Mouse (Mus musculus) kidney, adult 2 months (tissue): ENCODE data around the gene Cetn3. TPM values are rescaled to one million over a fixed set of nuclear protein-coding genes. Genes with fewer than 3 reads are reported as not detected.
A peak's percentile ranks its signal among the peaks of the same experiment; 100 is the strongest.

Experiments
- DNase-seq: peaks from one replicate; pipeline ENCODE4 v3.0.0; 2021
- H3K27ac ChIP-seq: fragments of 200-500 bp; 2 replicates; pipeline ENCODE4 v1.5.1; 2012; ENCODE audit warnings: low read depth, low read length, control low read depth, inconsistent platforms; ENCODE audit not compliant: insufficient read depth
- H3K27me3 ChIP-seq: fragments of 200-500 bp; replicated peaks from 2 replicates; pipeline ENCODE4 v1.6.1; 2012; ENCODE audit warnings: mild to moderate bottlenecking, moderate library complexity, low read length, inconsistent platforms; ENCODE audit not compliant: control insufficient read depth, insufficient read depth
- H3K36me3 ChIP-seq: fragments of 200-500 bp; 2 replicates; pipeline ENCODE4 v1.6.1; 2012; ENCODE audit warnings: mild to moderate bottlenecking, moderate library complexity, low read length, inconsistent platforms; ENCODE audit not compliant: control insufficient read depth, insufficient read depth
- H3K4me1 ChIP-seq: fragments of 200-500 bp; 2 replicates; pipeline ENCODE4 v1.6.1; 2011; ENCODE audit warnings: low read length; ENCODE audit not compliant: control insufficient read depth, insufficient read depth
- H3K4me3 ChIP-seq: fragments of 200-500 bp; 2 replicates; pipeline ENCODE4 v1.5.1; 2011; ENCODE audit warnings: mild to moderate bottlenecking, low read depth, low read length, control low read depth; ENCODE audit not compliant: insufficient read depth
- CTCF ChIP-seq: fragments of 200-500 bp; conservative IDR thresholded peaks from 2 replicates; pipeline ENCODE4 v1.5.1; 2011; ENCODE audit warnings: low read depth, mild to moderate bottlenecking, control low read depth, low read length, moderate library complexity, mixed read lengths; ENCODE audit not compliant: insufficient read depth, insufficient read length
- POLR2A ChIP-seq: fragments of 200-500 bp; IDR thresholded peaks from one replicate; pipeline ENCODE4 v1.6.1; 2011; ENCODE audit warnings: low read depth, low read length, control low read depth
- whole genome bisulfite sequencing: fragments of 180-500 bp; shearing (Covaris S2); methylation state at CpG from one replicate; pipeline ENCODE4 v1.1.7; 2018; 5-methylcytosine and 5-hydroxymethylcytosine counted together
- polyA plus RNA-seq: library from polyadenylated mRNA; depleted of rRNA; stranded (reverse); fragments of >200 nt; gene quantifications from 2 replicates; pipeline ENCODE4 v1.2.3, GENCODE M21; 2012; rRNA removed

Gene Cetn3
- 3.5 and 8.1 TPM in 2 replicates for polyA plus RNA-seq

DNA sequence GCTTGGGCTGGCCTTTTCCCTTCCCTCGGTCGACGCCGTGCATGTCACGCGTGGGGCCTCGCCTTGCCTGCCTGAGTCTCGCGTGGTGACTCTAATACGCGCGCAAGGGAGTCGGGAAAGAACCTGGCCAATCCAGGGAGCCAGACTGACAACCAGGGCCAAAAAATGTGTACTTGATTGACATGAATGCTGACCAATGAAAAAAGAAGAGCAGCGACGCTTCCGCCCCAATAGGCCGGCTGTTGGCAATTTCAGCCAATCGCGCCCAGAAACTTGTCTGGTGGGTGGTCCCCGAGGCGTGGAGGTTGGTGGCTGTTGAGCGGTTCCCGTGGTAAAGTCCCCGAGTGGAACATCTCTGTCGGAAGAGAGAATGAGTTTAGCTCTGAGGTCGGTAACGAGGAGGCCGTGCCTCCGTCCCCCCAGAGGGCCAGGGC, at the start of gene Cetn3:
Cetn3 (plus strand) TSS at position 107 of the 434 bp plus-strand sequence.
- under 1% methylated on average over 29 of the region's 29 CpGs for WGBS
- peaks cover 2% of the 10 kb centered on the region; the same call in 1 of the 2 replicates for H3K4me1 ChIP-seq
- DNase-seq = peak; percentile 98
- H3K27me3 ChIP-seq = no peaks in the 10 kb centered on the region
- H3K36me3 ChIP-seq = peaks cover 2% of the 10 kb centered on the region; the same call in 1 of the 2 replicates
- H3K27ac ChIP-seq = peak within 1 kb of the TSS; percentile 95
- TF ChIP-seq POLR2A (no peak), CTCF (no peak)
- peak within 1 kb of the TSS; percentile 78 for H3K4me3 ChIP-seq

DNA sequence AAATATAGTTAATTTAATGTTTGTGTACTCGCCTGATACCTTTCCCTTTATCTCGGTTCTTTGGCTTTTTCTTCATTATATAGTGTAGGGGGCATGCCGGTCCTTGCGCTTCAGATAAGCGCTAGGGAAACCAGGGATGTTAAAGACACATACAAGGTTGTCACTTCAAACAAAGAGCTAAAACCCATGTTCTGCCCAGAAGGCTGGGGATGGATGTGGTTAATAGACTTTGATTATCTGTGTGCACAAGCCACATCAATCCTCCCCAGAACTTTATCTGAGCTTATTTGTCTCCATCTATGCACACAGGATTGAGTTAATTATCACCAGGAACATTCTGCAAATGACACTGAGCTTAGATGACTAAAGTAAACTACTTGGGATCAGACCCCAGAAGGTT, 46.3 kb upstream of the Cetn3 start:
- Histone ChIP-seq H3K27me3 (no peaks in the 10 kb centered on the region), H3K27ac (no peak overlapping the region), H3K36me3 (no peaks in the 10 kb centered on the region), H3K4me3 (no peak overlapping the region), H3K4me1 (no peaks in the 10 kb centered on the region)
- no peak for DNase-seq
- no peak for TF ChIP-seq POLR2A
- no peak for TF ChIP-seq CTCF
- WGBS = 92% methylated on average over 5 of the region's 5 CpGs

DNA sequence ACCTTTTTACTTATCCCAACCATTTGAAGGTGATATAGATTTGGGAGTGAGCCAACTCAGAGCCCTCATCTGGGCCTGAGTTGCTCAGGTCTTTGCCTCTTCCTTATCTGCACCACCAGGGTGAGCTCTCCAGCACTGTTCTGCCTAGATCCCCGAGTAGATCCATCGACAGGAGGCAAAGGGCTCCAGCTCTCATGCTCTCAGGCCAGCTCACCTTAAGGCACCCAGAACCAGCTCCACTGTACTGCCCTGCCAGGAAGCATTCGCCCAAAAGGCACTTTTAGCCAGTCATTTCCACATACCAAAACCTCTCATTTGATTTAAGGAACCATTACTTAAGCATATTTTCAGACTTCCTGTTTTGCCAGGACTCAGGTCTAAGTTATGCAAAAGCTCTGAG, 42.0 kb upstream of the Cetn3 start:
- Histone ChIP-seq H3K27me3 (no peaks in the 10 kb centered on the region), H3K27ac (no peak overlapping the region), H3K36me3 (no peaks in the 10 kb centered on the region), H3K4me1 (0 out of 2 replicates have a peak, but pooled peaks cover 4% of the 10 kb centered on the region), H3K4me3 (no peak overlapping the region)
- no peak for TF ChIP-seq POLR2A
- 0 out of 2 replicates have a peak, but pooled peaks have one; percentile 18 for TF ChIP-seq CTCF
- 36% methylated on average over 3 of the region's 3 CpGs for WGBS
- DNase-seq = no peak

DNA sequence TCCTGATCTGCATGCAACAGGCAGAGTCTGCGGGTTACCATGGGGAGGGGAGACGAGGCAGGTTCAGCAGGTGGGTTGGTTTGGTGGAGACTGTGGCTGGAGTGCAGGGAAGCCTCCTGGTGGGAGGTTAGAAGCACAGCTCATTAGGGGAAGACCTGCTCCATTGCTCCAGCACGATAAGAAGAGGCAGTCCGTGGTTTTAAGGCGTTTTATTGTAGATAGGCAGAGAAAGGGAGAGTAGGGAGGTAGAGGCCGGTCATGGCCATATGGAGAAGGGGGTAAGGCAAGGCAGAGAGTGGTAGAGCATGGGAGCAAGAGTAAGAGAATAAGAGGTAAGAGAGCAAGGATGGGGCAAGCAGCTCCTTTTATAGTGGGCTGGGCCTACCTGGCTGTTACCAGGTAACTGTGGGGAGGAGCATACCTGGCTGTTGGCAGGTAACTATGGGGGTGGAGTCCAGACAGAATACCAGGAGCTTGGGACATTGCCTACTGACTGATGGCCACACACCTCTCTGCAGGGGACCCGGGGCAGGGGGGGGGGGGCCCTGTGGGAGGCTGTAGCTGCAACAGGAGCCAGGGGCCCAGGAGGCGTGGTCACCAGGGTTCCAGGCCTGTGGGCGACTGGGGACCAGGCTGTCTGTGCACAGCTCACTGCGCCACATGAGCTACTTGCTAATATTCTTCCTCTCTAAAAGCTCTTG, 39.3 kb upstream of the Cetn3 start:
- H3K27me3 ChIP-seq = no peaks in the 10 kb centered on the region
- no peak overlapping the region for H3K27ac ChIP-seq
- H3K36me3 ChIP-seq = no peaks in the 10 kb centered on the region
- no peak for TF ChIP-seq POLR2A
- no peak for TF ChIP-seq CTCF
- 57% methylated on average over 10 of the region's 10 CpGs for WGBS
- no peak overlapping the region for H3K4me3 ChIP-seq
- DNase-seq = no peak
- 0 out of 2 replicates have a peak, but pooled peaks cover 4% of the 10 kb centered on the region for H3K4me1 ChIP-seq

DNA sequence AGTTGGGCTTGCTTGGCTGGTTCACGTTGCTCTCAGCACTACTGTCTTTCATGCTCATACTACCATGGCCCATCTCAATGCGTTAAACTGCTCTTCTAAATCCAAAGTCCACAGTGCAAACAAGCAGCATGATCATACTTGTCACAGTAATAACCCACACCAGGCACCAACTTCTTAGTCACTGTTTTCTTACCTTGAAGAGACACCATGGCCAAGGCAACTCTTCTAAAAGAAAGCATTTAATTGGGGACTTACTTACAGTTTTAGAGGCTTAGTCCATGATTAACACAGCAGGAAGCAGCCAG, 38.8 kb upstream of the Cetn3 start:
- no peak for TF ChIP-seq POLR2A
- no peak for TF ChIP-seq CTCF
- H3K4me1 ChIP-seq = 0 out of 2 replicates have a peak, but pooled peaks cover 4% of the 10 kb centered on the region
- no peaks in the 10 kb centered on the region for H3K36me3 ChIP-seq
- WGBS = 39% methylated on average over 2 of the region's 2 CpGs
- no peaks in the 10 kb centered on the region for H3K27me3 ChIP-seq
- DNase-seq = peak; percentile 10
- no peak overlapping the region for H3K27ac ChIP-seq
- H3K4me3 ChIP-seq = no peak overlapping the region

DNA sequence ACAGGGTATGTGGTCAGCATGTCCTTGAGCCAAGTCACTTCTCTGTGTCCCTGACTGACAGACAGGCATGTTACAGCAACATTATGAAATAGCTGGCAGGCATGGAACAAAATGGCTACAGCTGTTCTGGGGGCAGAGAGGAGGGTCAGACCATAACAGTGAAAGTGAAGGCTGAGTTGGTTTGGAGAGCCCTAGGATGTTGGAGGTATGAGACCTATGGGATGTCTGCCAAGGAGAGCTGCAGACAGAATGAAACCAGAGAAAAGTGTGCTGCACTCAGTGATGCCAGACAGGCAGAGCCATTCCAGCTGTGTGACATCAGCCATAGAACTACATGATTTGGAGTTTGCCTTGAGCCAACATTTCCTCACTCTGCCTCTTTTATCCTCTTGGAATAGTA, 28.0 kb upstream of the Cetn3 start:
- H3K27ac ChIP-seq = no peak overlapping the region

DNA sequence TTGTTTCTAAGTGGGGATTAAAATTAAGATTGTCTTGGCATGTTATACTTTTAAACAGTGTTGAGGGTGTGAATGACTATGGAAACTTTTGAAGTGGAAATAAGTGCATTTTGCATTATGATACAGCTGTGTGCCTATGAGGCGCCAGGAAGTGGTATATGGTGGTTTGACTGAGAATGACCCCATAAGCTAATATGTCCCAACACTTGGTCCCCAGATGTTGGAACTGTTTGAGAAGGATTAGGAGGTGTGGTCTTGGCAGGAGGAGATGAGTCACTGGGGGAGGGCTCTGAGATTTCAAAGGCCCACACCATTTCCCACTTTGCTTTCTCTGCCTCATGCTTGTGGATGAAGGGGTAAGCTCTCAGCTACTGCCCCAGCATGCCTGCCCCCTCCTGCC, 27.6 kb upstream of the Cetn3 start:
- WGBS = 97% methylated on average over 1 of the region's 1 CpGs
- TF ChIP-seq CTCF (no peak), POLR2A (no peak)
- H3K4me3 ChIP-seq = no peak overlapping the region
- no peaks in the 10 kb centered on the region for H3K27me3 ChIP-seq
- H3K4me1 ChIP-seq = no peaks in the 10 kb centered on the region
- no peak overlapping the region for H3K27ac ChIP-seq
- H3K36me3 ChIP-seq = no peaks in the 10 kb centered on the region
- no peak for DNase-seq

More for the DNA sequence above, 28.0 kb upstream of the Cetn3 start:
- TF ChIP-seq POLR2A (no peak), CTCF (no peak)
- DNase-seq = no peak
- Histone ChIP-seq H3K4me3 (no peak overlapping the region), H3K27me3 (no peaks in the 10 kb centered on the region), H3K36me3 (no peaks in the 10 kb centered on the region), H3K4me1 (no peaks in the 10 kb centered on the region)
